Mouse (Mus musculus) megakaryocyte-erythroid progenitor cell, adult 5 weeks (primary cell): ENCODE measurements around the gene Irf2bp2. TPM values are rescaled to one million over a fixed set of nuclear protein-coding genes. Genes with fewer than 3 reads are reported as not detected.

Experiments
- polyA plus RNA-seq: library from polyadenylated mRNA; stranded (reverse); fragments of >175 nt; gene quantifications from 2 replicates; pipeline ENCODE4 v1.2.3, GENCODE M21; 2012

The Irf2bp2 gene
- polyA plus RNA-seq = 136 and 156 TPM in 2 replicates

DNA sequence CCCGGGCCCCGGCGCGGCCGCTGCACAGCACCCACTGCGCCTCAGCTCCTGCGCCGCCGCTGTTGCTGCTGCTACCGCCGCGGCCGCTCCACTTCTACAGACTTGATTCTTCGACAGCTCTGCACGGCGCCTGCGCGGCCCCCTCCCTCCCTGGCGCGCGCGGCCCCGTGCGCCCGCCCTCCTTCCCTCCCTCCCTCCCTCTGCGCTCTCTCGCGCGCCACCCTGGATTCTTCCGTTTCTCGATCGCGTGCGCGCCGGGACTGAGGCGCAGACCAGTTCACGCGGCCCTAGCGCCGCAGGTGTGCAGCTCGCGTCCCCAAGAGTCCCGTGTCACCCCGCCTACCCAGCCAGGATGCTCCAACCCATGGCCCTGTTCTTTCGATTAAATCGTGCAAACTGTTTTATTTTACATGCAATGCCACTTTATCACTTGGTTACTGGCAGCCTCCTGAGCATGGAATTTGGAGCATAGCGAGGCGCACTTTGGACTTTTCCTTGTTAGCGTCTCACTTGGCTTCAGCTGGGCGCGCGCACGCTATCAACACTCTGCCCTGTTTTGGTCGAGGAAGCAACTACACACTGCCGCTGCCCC is at the start of gene Irf2bp2:
TSS of gene Irf2bp2 (minus strand) at position 98 of the 592 bp plus-strand sequence.

Other genes with a start within 250 kb of the Irf2bp2 start
- 58.4 and 62.8 TPM in 2 replicates for gene Coa6, start 171.5 kb downstream of the Irf2bp2 start, polyA plus RNA-seq
- 3.1 and 3.2 TPM in 2 replicates for gene Tarbp1, start 118.9 kb downstream of the Irf2bp2 start, polyA plus RNA-seq